Mouse (Mus musculus) lung, embryonic 15.5 days (tissue): ENCODE measurements around the gene Itgb6. TPM values are rescaled to one million over a fixed set of nuclear protein-coding genes. Genes with fewer than 3 reads are reported as not detected.

Source experiments
- ATAC-seq: fragments of 200-750 bp; cut with Nextera tagmentation; 2 replicates; pipeline ENCODE4 v1.8.0; 2017; ENCODE audit warnings: moderate number of reproducible peaks, borderline replicate concordance; ENCODE audit not compliant: low FRiP score, low TSS enrichment; ENCODE audit errors: extremely low read depth
- H3K27ac ChIP-seq: fragments of 300-500 bp; sonication (generic); 2 replicates; pipeline ENCODE4 v1.5.1; 2015; ENCODE audit warnings: moderate library complexity, mild to moderate bottlenecking, inconsistent platforms
- H3K27me3 ChIP-seq: fragments of 300-500 bp; sonication (generic); 2 replicates; pipeline ENCODE4 v1.6.1; 2015; ENCODE audit warnings: inconsistent platforms
- H3K36me3 ChIP-seq: fragments of 300-500 bp; sonication (generic); 2 replicates; pipeline ENCODE4 v1.6.1; 2015; ENCODE audit warnings: inconsistent platforms
- H3K4me1 ChIP-seq: fragments of 300-500 bp; sonication (generic); 2 replicates; pipeline ENCODE4 v1.6.1; 2015; ENCODE audit warnings: inconsistent platforms
- H3K4me2 ChIP-seq: fragments of 300-500 bp; sonication (generic); 2 replicates; pipeline ENCODE4 v1.6.1; 2015; ENCODE audit warnings: inconsistent platforms, mild to moderate bottlenecking, moderate library complexity
- H3K4me3 ChIP-seq: fragments of 300-500 bp; sonication (generic); 2 replicates; pipeline ENCODE4 v1.5.1; 2015; ENCODE audit warnings: mild to moderate bottlenecking, inconsistent platforms
- H3K9ac ChIP-seq: fragments of 300-500 bp; sonication (generic); 2 replicates; pipeline ENCODE4 v1.6.1; 2015; ENCODE audit warnings: inconsistent platforms
- H3K9me3 ChIP-seq: fragments of 300-500 bp; sonication (generic); 2 replicates; pipeline ENCODE4 v1.6.1; 2016; ENCODE audit warnings: inconsistent platforms
- WGBS: fragments of 180-500 bp; shearing (Covaris S2); methylation state at CpG from one replicate; pipeline ENCODE4 v1.1.7; 2015; 5-methylcytosine and 5-hydroxymethylcytosine counted together
- polyA plus RNA-seq: library from polyadenylated mRNA; unstranded; fragments of >200 nt; fragmentation: Nextera tagmentation; extraction: Ambion mirVana; gene quantifications from 2 replicates; pipeline ENCODE4 v1.2.1, GENCODE M21; 2015

Gene Itgb6
- polyA plus RNA-seq = 6.4 and 7.3 TPM in 2 replicates

DNA sequence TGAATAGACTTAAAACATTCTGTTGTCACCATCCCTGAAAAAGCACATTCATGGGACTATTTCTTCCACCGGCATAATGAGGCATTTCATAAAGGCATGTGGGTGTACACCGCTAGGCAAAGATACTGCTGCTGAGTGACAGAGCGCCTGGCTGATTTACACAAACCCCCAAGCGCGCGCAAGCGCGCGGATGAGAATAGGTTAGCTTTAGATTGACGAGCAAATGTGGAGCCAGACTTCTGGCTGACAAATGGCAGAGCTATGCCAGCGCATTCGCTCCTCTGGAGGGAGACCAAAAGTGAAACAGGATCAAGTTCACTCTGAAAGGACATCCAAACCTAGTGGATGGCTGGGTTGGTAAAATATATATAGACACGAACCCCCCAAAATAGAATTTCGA lies at the start of gene Itgb6:
TSS of gene Itgb6 (minus strand) at position 130 of the 400 bp plus-strand sequence.
- H3K9me3 ChIP-seq = no peaks in the 10 kb centered on the region
- H3K4me3 ChIP-seq = no peak within 1 kb of the TSS
- H3K4me1 ChIP-seq = peaks cover 16% of the 10 kb centered on the region; the same call in 1 of the 2 replicates
- no peak within 1 kb of the TSS for H3K27ac ChIP-seq
- H3K4me2 ChIP-seq = no peak within 1 kb of the TSS
- no peak for ATAC-seq
- WGBS = 67% methylated on average over 14 of the region's 14 CpGs
- no peak within 1 kb of the TSS for H3K9ac ChIP-seq
- H3K27me3 ChIP-seq = no peaks in the 10 kb centered on the region
- H3K36me3 ChIP-seq = no peaks in the 10 kb centered on the region

GRCm38 (mm10) chr2:60766420-60766819 lies 44.0 kb upstream of the Itgb6 start:
- Histone ChIP-seq H3K27me3 (no peaks in the 10 kb centered on the region), H3K4me1 (peaks cover 14% of the 10 kb centered on the region), H3K9me3 (no peaks in the 10 kb centered on the region), H3K27ac (peak overlapping the region; percentile 56), H3K36me3 (peaks cover 53% of the 10 kb centered on the region), H3K4me2 (no peak overlapping the region), H3K9ac (no peak overlapping the region), H3K4me3 (no peak overlapping the region)
- ATAC-seq = peak; percentile 63; the same call in 1 of the 2 replicates
- WGBS = 37% methylated on average over 8 of the region's 8 CpGs

- H3K4me2 ChIP-seq = no peak overlapping the region
- peaks cover 74% of the 10 kb centered on the region for H3K36me3 ChIP-seq
- no peak overlapping the region for H3K4me3 ChIP-seq
- H3K27ac ChIP-seq = no peak overlapping the region
- H3K4me1 ChIP-seq = peaks cover 5% of the 10 kb centered on the region; the same call in 1 of the 2 replicates
- WGBS = 87% methylated on average over 9 of the region's 9 CpGs
- H3K9me3 ChIP-seq = no peaks in the 10 kb centered on the region
- ATAC-seq = no peak
- H3K27me3 ChIP-seq = no peaks in the 10 kb centered on the region
- no peak overlapping the region for H3K9ac ChIP-seq
Measured at GRCm38 (mm10) chr2:60756218-60756617, 33.8 kb upstream of the Itgb6 start.

DNA sequence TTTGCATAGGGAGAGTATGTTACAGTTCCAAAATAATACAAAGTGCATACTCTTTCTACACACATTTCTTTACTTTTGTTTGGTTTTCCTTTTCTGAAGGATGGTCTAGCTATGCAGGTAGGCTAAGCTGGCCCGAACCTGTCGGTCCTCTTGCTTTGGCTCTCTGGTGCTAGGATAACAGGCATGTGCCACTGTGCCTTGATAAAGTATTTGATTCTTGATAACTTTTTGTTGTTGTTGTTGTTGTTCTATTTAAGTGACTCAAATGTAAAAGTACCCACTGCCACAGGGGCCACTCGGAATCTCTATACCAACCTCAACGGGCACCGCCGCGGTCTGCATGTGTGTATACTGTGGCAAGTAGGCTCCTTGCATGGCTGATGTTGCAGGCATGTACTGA lies 32.7 kb upstream of the Itgb6 start:
- no peak for ATAC-seq
- WGBS = 87% methylated on average over 7 of the region's 7 CpGs
- Histone ChIP-seq H3K9me3 (no peaks in the 10 kb centered on the region), H3K36me3 (peaks cover 64% of the 10 kb centered on the region), H3K4me3 (no peak overlapping the region), H3K4me2 (no peak overlapping the region), H3K4me1 (peaks cover 5% of the 10 kb centered on the region; the same call in 1 of the 2 replicates), H3K27ac (peak overlapping the region; percentile 29; the same call in 1 of the 2 replicates), H3K9ac (no peak overlapping the region), H3K27me3 (no peaks in the 10 kb centered on the region)

- H3K4me1 ChIP-seq = peaks cover 16% of the 10 kb centered on the region
- H3K27me3 ChIP-seq = no peaks in the 10 kb centered on the region
- H3K4me2 ChIP-seq = no peak overlapping the region
- ATAC-seq = no peak
- peaks cover 41% of the 10 kb centered on the region for H3K36me3 ChIP-seq
- WGBS = 92% methylated on average over 9 of the region's 9 CpGs
- no peaks in the 10 kb centered on the region for H3K9me3 ChIP-seq
- H3K27ac ChIP-seq = no peak overlapping the region
- no peak overlapping the region for H3K9ac ChIP-seq
- no peak overlapping the region for H3K4me3 ChIP-seq
Measured at GRCm38 (mm10) chr2:60751274-60751673, 28.8 kb upstream of the Itgb6 start.

DNA sequence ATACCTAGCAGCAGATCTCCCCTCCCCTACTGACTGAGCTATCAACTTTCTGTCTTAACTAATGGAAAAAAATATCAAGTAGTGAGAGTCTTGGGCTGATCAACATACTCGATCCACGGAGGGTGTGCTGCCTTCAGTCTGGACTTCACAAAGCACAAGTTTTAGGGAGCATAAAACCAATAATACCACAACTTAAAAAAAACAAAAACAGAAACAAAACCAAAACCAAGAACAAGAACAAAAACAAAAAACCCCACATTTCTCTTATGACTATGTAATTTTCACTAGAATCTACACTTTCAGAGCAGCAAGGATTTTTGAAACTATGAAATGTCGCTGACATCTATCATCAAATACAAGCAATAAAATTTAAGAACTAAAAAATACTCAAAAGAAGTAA lies 28.1 kb upstream of the Itgb6 start:
- Histone ChIP-seq H3K27me3 (no peaks in the 10 kb centered on the region), H3K4me3 (no peak overlapping the region), H3K4me2 (no peak overlapping the region), H3K4me1 (peaks cover 16% of the 10 kb centered on the region), H3K27ac (no peak overlapping the region), H3K9me3 (no peaks in the 10 kb centered on the region), H3K9ac (no peak overlapping the region), H3K36me3 (peaks cover 35% of the 10 kb centered on the region)
- no peak for ATAC-seq
- WGBS = 87% methylated on average over 3 of the region's 3 CpGs

- no peak overlapping the region for H3K4me3 ChIP-seq
- no peak overlapping the region for H3K4me2 ChIP-seq
- H3K27ac ChIP-seq = no peak overlapping the region
- H3K27me3 ChIP-seq = no peaks in the 10 kb centered on the region
- H3K9ac ChIP-seq = no peak overlapping the region
- H3K9me3 ChIP-seq = no peaks in the 10 kb centered on the region
- H3K4me1 ChIP-seq = peaks cover 11% of the 10 kb centered on the region
- ATAC-seq = no peak
- H3K36me3 ChIP-seq = peaks cover 16% of the 10 kb centered on the region
- 86% methylated on average over 1 of the region's 1 CpGs for WGBS
Measured at GRCm38 (mm10) chr2:60748585-60748984, 26.1 kb upstream of the Itgb6 start.

GRCm38 (mm10) chr2:60747590-60747989 lies 25.1 kb upstream of the Itgb6 start:
- no peaks in the 10 kb centered on the region for H3K9me3 ChIP-seq
- peaks cover 11% of the 10 kb centered on the region for H3K4me1 ChIP-seq
- peak overlapping the region; percentile 1; the same call in 1 of the 2 replicates for H3K27ac ChIP-seq
- ATAC-seq = peak; percentile 76; the same call in 1 of the 2 replicates
- peaks cover 8% of the 10 kb centered on the region for H3K36me3 ChIP-seq
- no peak overlapping the region for H3K4me2 ChIP-seq
- H3K4me3 ChIP-seq = no peak overlapping the region
- H3K9ac ChIP-seq = no peak overlapping the region
- 39% methylated on average over 3 of the region's 3 CpGs for WGBS
- no peaks in the 10 kb centered on the region for H3K27me3 ChIP-seq

GRCm38 (mm10) chr2:60744674-60745073 lies 22.2 kb upstream of the Itgb6 start:
- no peak overlapping the region for H3K27ac ChIP-seq
- H3K27me3 ChIP-seq = no peaks in the 10 kb centered on the region
- H3K4me2 ChIP-seq = no peak overlapping the region
- H3K9me3 ChIP-seq = no peaks in the 10 kb centered on the region
- 54% methylated on average over 3 of the region's 3 CpGs for WGBS
- ATAC-seq = no peak
- peaks cover 8% of the 10 kb centered on the region for H3K36me3 ChIP-seq
- peaks cover 11% of the 10 kb centered on the region for H3K4me1 ChIP-seq
- H3K4me3 ChIP-seq = no peak overlapping the region
- H3K9ac ChIP-seq = no peak overlapping the region

DNA sequence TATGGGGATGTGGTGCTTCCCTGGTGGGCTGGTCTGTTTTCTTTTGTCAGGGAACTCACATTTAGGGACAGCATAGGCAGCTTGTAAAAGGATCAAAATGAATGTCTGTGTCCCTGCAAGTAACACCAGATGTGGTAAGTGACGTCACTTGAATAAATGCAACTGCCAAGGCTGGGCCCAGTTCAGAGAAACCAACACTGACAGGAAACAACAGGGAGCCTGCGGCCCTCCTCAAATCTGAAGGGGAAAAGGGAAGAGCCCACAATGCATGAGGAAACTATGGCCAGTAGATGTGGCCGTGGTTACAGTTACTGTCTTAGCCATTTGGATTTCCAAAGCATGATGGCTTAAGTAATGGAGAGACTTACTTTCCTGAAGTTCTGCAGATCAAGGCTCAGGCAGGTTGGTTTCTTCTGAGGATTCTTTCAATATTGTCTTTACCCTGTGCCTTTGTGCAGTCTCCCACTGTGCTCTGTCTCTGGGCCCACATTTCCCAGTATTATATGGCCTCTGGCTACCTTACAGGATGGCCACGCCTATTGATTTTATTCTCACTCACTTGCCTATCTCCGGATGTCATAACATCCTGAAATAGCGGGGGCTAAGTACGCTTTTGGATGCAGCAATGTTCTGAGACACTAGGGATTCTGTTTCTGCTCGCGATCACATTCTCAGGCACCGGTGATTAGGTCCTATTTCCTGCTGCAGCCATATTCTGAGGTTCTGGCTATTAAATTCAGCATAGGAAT lies 17.1 kb upstream of the Itgb6 start:
- H3K36me3 ChIP-seq = no peaks in the 10 kb centered on the region
- no peaks in the 10 kb centered on the region for H3K27me3 ChIP-seq
- no peak overlapping the region for H3K4me3 ChIP-seq
- H3K27ac ChIP-seq = no peak overlapping the region
- ATAC-seq = no peak; the same call in 1 of the 2 replicates
- WGBS = 55% methylated on average over 10 of the region's 10 CpGs
- no peak overlapping the region for H3K4me2 ChIP-seq
- H3K9me3 ChIP-seq = no peaks in the 10 kb centered on the region
- no peaks in the 10 kb centered on the region for H3K4me1 ChIP-seq
- no peak overlapping the region for H3K9ac ChIP-seq

DNA sequence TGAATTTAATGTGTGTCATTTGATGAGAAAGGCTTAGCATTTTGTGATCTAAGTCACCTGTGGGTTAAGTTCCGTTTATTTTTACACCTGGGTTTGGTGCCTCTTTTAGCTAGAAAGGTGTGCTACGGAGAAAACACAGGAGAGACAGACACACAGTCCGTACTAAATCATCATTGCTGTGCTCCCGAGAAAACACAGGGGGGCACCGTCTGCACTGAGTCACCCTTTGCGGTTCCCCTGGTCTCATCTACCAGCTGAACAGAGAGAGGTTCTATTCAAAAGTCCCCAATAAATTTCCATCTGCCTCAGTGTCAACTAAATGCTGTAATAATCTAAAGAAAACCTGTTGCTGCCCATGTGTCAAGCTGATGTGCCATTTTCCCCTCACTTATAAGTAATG lies 8.5 kb upstream of the Itgb6 start:
- peak overlapping the region; percentile 71; the same call in 1 of the 2 replicates for H3K27ac ChIP-seq
- WGBS = 58% methylated on average over 6 of the region's 6 CpGs
- peaks cover 16% of the 10 kb centered on the region for H3K4me1 ChIP-seq
- ATAC-seq = no peak
- no peaks in the 10 kb centered on the region for H3K9me3 ChIP-seq
- H3K27me3 ChIP-seq = no peaks in the 10 kb centered on the region
- H3K4me3 ChIP-seq = no peak overlapping the region
- H3K36me3 ChIP-seq = no peaks in the 10 kb centered on the region
- no peak overlapping the region for H3K9ac ChIP-seq
- no peak overlapping the region for H3K4me2 ChIP-seq

DNA sequence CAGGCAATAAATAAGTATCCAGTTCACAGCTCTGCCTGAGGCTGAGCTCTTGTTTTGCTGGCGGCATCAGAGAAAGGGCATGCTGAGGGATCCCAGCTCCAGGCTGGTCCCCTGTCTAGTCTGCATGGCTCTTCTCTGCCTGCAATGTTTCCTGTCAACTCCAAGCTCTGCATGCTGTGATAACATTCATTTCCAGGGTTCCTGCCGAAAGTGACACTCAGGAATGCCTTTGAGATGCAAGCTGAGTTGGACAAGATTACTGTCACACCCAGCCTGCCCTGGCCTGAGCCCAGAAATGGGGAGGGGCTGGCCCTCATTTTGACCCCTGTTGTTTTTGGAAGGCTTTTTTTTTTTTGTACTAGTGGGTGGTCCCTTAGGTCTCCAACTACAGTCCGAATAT lies 7.6 kb upstream of the Itgb6 start:
- Histone ChIP-seq H3K4me2 (no peak overlapping the region), H3K27ac (peak overlapping the region; percentile 71), H3K9me3 (no peaks in the 10 kb centered on the region), H3K27me3 (no peaks in the 10 kb centered on the region), H3K4me1 (peaks cover 16% of the 10 kb centered on the region), H3K36me3 (no peaks in the 10 kb centered on the region), H3K9ac (no peak overlapping the region), H3K4me3 (no peak overlapping the region)
- ATAC-seq = peak; percentile 90
- WGBS = 6% methylated on average over 3 of the region's 3 CpGs
